Mouse (Mus musculus) forebrain, embryonic 15.5 days (tissue): ENCODE results near the gene Bmf. TPM values are rescaled to one million over a fixed set of nuclear protein-coding genes. Genes with fewer than 3 reads are reported as not detected.
A peak's percentile ranks its signal among the peaks of the same experiment; 100 is the strongest.

Source experiments
- ATAC-seq: fragments of 200-750 bp; cut with Nextera tagmentation; replicated peaks from 2 replicates; pipeline ENCODE4 v1.8.0; 2017; ENCODE audit warnings: mild to moderate bottlenecking, moderate TSS enrichment, moderate library complexity
- H3K27ac ChIP-seq: fragments of 300-500 bp; sonication (generic); replicated peaks from 2 replicates; pipeline ENCODE4 v1.5.1; 2015; ENCODE audit warnings: mild to moderate bottlenecking, inconsistent platforms
- H3K27me3 ChIP-seq: fragments of 300-500 bp; sonication (generic); 2 replicates; pipeline ENCODE4 v1.6.1; 2015; ENCODE audit warnings: inconsistent platforms
- H3K36me3 ChIP-seq: fragments of 300-500 bp; sonication (generic); 2 replicates; pipeline ENCODE4 v1.6.1; 2015; ENCODE audit warnings: mild to moderate bottlenecking, inconsistent platforms
- H3K4me1 ChIP-seq: fragments of 300-500 bp; sonication (generic); 2 replicates; pipeline ENCODE4 v1.6.1; 2015; ENCODE audit warnings: inconsistent platforms
- H3K4me2 ChIP-seq: fragments of 300-500 bp; sonication (generic); replicated peaks from 2 replicates; pipeline ENCODE4 v1.6.1; 2015; ENCODE audit warnings: mild to moderate bottlenecking, inconsistent platforms
- H3K4me3 ChIP-seq: fragments of 300-500 bp; sonication (generic); 2 replicates; pipeline ENCODE4 v1.5.1; 2015; ENCODE audit warnings: mild to moderate bottlenecking, inconsistent platforms
- H3K9ac ChIP-seq: fragments of 300-500 bp; sonication (generic); replicated peaks from 2 replicates; pipeline ENCODE4 v1.6.1; 2015; ENCODE audit warnings: mild to moderate bottlenecking, inconsistent platforms
- H3K9me3 ChIP-seq: fragments of 300-500 bp; sonication (generic); 2 replicates; pipeline ENCODE4 v1.6.1; 2016; ENCODE audit warnings: inconsistent platforms
- WGBS: fragments of 180-500 bp; shearing (Covaris S2); methylation state at CpG from one replicate; pipeline ENCODE4 v1.1.7; 2015; ENCODE audit warnings: mixed read lengths; 5-methylcytosine and 5-hydroxymethylcytosine counted together
- polyA plus RNA-seq: library from polyadenylated mRNA; unstranded; fragments of >200 nt; fragmentation: Nextera tagmentation; extraction: Ambion mirVana; gene quantifications from 2 replicates; pipeline ENCODE4 v1.2.1, GENCODE M21; 2015

The Bmf gene
- 1.3 and 1.8 TPM in 2 replicates for polyA plus RNA-seq

- Histone ChIP-seq H3K4me3 (peak within 1 kb of the TSS; percentile 76), H3K4me2 (peak within 1 kb of the TSS; percentile 88), H3K9ac (peak within 1 kb of the TSS; percentile 62), H3K36me3 (no peaks in the 10 kb centered on the region), H3K27ac (peak within 1 kb of the TSS; percentile 54; the same call in 1 of the 2 replicates), H3K9me3 (no peaks in the 10 kb centered on the region), H3K27me3 (no peaks in the 10 kb centered on the region), H3K4me1 (peaks cover 46% of the 10 kb centered on the region)
- ATAC-seq: peak; percentile 85
- under 1% methylated on average over 45 of the region's 45 CpGs for WGBS
Observed at GRCm38 (mm10) chr2:118549507-118550473, at the start of gene Bmf. Bmf (minus strand) TSS chr2:118549687.

GRCm38 (mm10) chr2:118599087-118599486, 49.6 kb upstream of the Bmf start:
- peak overlapping the region; percentile 78 for H3K4me3 ChIP-seq
- no peaks in the 10 kb centered on the region for H3K36me3 ChIP-seq
- H3K27me3 ChIP-seq: no peaks in the 10 kb centered on the region
- peak overlapping the region; percentile 55; the same call in 1 of the 2 replicates for H3K9ac ChIP-seq
- 39% methylated on average over 5 of the region's 5 CpGs for WGBS
- peaks cover 22% of the 10 kb centered on the region for H3K4me1 ChIP-seq
- H3K9me3 ChIP-seq: no peaks in the 10 kb centered on the region
- no peak for ATAC-seq
- no peak overlapping the region for H3K27ac ChIP-seq
- H3K4me2 ChIP-seq: peak overlapping the region; percentile 61

DNA sequence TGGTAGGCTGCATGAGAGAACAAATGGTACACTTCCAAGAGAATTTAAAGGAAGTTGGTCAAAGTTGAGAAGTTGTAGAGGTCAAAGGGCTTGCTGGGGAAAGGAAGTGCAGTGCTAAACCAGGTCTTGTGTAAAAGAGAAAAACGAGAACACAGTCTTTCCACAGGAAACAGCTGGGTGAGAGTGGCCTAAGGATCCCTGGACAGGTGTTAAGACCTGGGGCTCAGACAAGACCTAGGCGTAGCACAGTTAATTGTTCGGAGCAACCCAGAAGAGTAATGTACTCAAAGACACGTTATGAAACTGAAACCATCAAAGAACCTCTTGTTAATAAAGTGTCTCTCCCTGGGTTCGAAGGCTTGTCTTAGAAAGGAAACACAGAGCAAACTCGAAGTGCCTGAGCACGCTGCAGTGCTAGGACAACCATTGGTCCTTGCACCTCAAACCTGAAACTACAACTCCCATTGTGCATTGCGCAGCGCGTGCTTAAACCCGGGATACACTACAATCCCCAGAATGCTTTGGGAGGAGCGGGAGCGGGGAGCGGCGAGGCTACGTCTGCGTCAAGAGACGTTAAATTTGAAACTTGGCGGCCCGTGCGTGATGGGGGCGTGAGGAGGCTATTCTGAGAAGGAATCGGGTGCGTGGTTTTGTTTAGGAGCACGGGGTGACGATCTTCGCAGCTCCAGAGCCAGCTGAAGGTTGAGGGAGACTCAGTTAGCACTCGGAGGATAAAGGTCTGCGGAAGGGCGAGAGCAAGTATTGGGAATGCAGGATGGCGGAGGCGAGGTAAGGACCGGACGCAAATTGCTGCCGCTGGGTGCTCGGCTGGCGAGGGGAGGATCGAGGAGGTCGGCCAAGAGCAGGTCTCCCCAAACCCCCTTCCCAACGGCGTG, 48.4 kb upstream of the Bmf start, which contains the start of gene Bub1b:
Gene Bub1b (plus strand): TSS at position 539 of the 896 bp plus-strand sequence.
- H3K9ac ChIP-seq: peak within 1 kb of the TSS; percentile 55
- no peaks in the 10 kb centered on the region for H3K36me3 ChIP-seq
- peak within 1 kb of the TSS; percentile 78 for H3K4me3 ChIP-seq
- peak; percentile 99 for ATAC-seq
- peaks cover 22% of the 10 kb centered on the region for H3K4me1 ChIP-seq
- H3K27me3 ChIP-seq: no peaks in the 10 kb centered on the region
- no peak within 1 kb of the TSS for H3K27ac ChIP-seq
- no peaks in the 10 kb centered on the region for H3K9me3 ChIP-seq
- H3K4me2 ChIP-seq: peak within 1 kb of the TSS; percentile 61
- 6% methylated on average over 41 of the region's 41 CpGs for WGBS

DNA sequence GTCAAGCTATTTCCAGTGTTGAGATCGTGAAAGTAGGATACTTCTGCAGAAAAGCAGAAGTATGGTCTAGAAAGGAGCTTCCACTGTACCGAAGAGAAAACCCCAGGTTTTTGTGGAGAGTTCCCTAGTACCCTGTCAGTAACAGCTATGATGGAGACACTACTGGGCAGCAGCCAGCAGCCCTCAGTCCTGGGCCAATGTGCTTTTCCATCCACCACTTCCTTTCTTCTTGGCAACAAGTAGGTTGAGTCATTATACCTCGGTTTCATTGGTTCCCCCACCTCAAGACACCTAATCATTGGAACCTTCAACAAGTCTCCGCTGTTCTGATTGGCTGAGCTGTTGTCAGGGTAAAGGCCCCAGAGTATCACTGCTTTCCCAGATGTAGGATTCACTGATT, 41.6 kb upstream of the Bmf start:
- no peak for ATAC-seq
- H3K4me3 ChIP-seq: no peak overlapping the region
- H3K27me3 ChIP-seq: no peaks in the 10 kb centered on the region
- H3K36me3 ChIP-seq: no peaks in the 10 kb centered on the region
- no peaks in the 10 kb centered on the region for H3K9me3 ChIP-seq
- no peak overlapping the region for H3K4me2 ChIP-seq
- WGBS: 90% methylated on average over 4 of the region's 4 CpGs
- no peaks in the 10 kb centered on the region for H3K4me1 ChIP-seq
- H3K27ac ChIP-seq: no peak overlapping the region
- no peak overlapping the region for H3K9ac ChIP-seq

- H3K9me3 ChIP-seq: no peaks in the 10 kb centered on the region
- no peak overlapping the region for H3K4me2 ChIP-seq
- H3K4me3 ChIP-seq: no peak overlapping the region
- H3K27me3 ChIP-seq: no peaks in the 10 kb centered on the region
- H3K27ac ChIP-seq: no peak overlapping the region
- no peak for ATAC-seq
- WGBS: 66% methylated on average over 3 of the region's 3 CpGs
- no peaks in the 10 kb centered on the region for H3K4me1 ChIP-seq
- no peaks in the 10 kb centered on the region for H3K36me3 ChIP-seq
- no peak overlapping the region for H3K9ac ChIP-seq
Observed at GRCm38 (mm10) chr2:118587686-118588085, 38.2 kb upstream of the Bmf start.

GRCm38 (mm10) chr2:118586013-118586412, 36.5 kb upstream of the Bmf start:
- Histone ChIP-seq H3K9ac (no peak overlapping the region), H3K27ac (no peak overlapping the region), H3K27me3 (no peaks in the 10 kb centered on the region), H3K9me3 (no peaks in the 10 kb centered on the region), H3K4me2 (no peak overlapping the region), H3K4me1 (no peaks in the 10 kb centered on the region), H3K4me3 (no peak overlapping the region), H3K36me3 (no peaks in the 10 kb centered on the region)
- ATAC-seq: no peak
- 77% methylated on average over 5 of the region's 5 CpGs for WGBS

GRCm38 (mm10) chr2:118573135-118573534, 23.6 kb upstream of the Bmf start:
- H3K27ac ChIP-seq: no peak overlapping the region
- WGBS: 86% methylated on average over 3 of the region's 3 CpGs
- no peak for ATAC-seq
- no peak overlapping the region for H3K4me2 ChIP-seq
- H3K4me3 ChIP-seq: no peak overlapping the region
- H3K4me1 ChIP-seq: no peaks in the 10 kb centered on the region
- no peaks in the 10 kb centered on the region for H3K27me3 ChIP-seq
- no peaks in the 10 kb centered on the region for H3K9me3 ChIP-seq
- H3K9ac ChIP-seq: no peak overlapping the region
- no peaks in the 10 kb centered on the region for H3K36me3 ChIP-seq

DNA sequence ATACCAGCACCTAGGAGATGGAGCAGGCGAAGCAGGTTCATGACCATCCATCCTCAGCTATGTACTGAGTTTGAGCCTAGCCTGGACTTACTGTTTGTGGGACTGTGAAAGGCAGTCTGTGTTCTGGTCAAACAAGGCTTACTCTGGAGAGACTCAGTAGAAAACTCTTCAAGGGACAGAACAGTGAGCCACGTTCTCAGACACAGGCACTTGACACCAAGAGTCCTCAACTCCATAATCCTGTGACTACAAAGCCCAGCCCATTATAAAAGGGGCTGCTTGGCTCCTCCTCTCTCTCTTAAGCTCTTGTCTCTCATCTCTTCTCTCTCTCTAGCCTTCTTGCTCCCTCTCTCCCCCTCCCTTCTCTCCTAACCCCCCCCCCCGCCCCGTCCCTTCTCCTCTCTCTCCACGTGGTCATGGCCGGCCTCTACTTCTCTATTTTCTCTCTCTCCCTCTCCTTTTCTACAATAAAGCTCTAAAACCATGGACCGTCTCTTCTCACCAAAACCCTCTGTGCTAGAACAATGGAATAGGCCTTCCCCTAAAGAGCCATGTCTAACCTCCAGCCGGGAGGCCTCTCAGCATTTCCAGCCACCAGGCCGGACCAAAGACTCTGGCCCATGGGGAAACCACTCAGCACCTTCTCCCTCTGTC, 22.8 kb upstream of the Bmf start:
- no peak overlapping the region for H3K4me3 ChIP-seq
- no peaks in the 10 kb centered on the region for H3K27me3 ChIP-seq
- H3K4me2 ChIP-seq: no peak overlapping the region
- H3K36me3 ChIP-seq: no peaks in the 10 kb centered on the region
- H3K4me1 ChIP-seq: no peaks in the 10 kb centered on the region
- no peak overlapping the region for H3K27ac ChIP-seq
- ATAC-seq: no peak
- no peak overlapping the region for H3K9ac ChIP-seq
- 52% methylated on average over 8 of the region's 9 CpGs for WGBS
- no peaks in the 10 kb centered on the region for H3K9me3 ChIP-seq

GRCm38 (mm10) chr2:118570939-118571338, 21.5 kb upstream of the Bmf start:
- Histone ChIP-seq H3K36me3 (no peaks in the 10 kb centered on the region), H3K4me2 (no peak overlapping the region), H3K27ac (no peak overlapping the region), H3K9me3 (no peaks in the 10 kb centered on the region), H3K4me1 (no peaks in the 10 kb centered on the region), H3K9ac (no peak overlapping the region), H3K4me3 (no peak overlapping the region), H3K27me3 (no peaks in the 10 kb centered on the region)
- no peak for ATAC-seq
- WGBS: 94% methylated on average over 2 of the region's 2 CpGs

DNA sequence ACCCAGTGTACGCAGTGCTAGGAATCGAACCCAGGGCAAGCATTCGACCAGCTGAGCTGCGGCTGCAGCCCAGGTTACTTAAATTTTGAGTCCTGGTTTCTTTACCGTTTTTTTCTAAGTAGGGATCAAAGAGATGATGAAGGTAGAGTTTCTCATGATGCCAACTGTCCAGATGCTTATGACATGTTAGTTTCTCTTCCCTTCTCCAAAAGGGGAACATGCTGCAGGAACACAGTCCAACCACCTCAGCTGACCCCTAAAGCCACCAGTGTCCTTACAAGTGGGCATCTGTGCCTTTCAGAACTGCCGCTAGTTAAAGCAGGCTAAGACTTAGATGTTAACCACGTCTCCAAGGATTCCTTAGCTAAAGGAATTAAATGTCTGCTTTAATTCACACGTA, 17.7 kb upstream of the Bmf start:
- no peak overlapping the region for H3K4me2 ChIP-seq
- no peak overlapping the region for H3K4me3 ChIP-seq
- H3K27ac ChIP-seq: no peak overlapping the region
- WGBS: 86% methylated on average over 8 of the region's 8 CpGs
- no peak overlapping the region for H3K9ac ChIP-seq
- no peaks in the 10 kb centered on the region for H3K4me1 ChIP-seq
- H3K9me3 ChIP-seq: no peaks in the 10 kb centered on the region
- no peaks in the 10 kb centered on the region for H3K36me3 ChIP-seq
- H3K27me3 ChIP-seq: no peaks in the 10 kb centered on the region
- ATAC-seq: no peak

DNA sequence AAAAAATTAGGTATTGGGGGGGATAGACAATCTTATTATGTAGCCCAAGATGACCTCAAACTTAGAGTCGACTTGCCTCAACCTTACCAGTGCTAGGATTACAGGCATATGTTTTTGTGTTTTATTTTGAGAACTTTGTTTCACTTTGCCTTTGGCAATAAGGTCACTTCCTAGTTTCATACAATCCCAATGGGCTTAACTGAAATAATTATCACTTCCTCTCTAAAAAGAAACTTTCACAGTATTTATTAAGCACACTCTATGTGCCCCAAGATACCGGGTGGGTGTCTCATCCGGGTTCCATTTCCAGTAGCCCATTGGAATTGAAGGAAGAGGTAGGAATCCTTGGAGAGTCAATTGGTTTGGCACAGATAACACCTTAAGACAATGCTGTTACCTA, 12.9 kb upstream of the Bmf start:
- Histone ChIP-seq H3K9ac (no peak overlapping the region), H3K27me3 (no peaks in the 10 kb centered on the region), H3K4me3 (no peak overlapping the region), H3K36me3 (no peaks in the 10 kb centered on the region), H3K9me3 (no peaks in the 10 kb centered on the region), H3K4me1 (no peaks in the 10 kb centered on the region), H3K4me2 (no peak overlapping the region), H3K27ac (no peak overlapping the region)
- WGBS: 89% methylated on average over 3 of the region's 3 CpGs
- ATAC-seq: no peak
